Mouse (Mus musculus): ENCODE measurements around the gene Hist1h4b. TPM values are rescaled to one million over a fixed set of nuclear protein-coding genes. Genes with fewer than 3 reads are reported as not detected.

The Hist1h4b gene
- polyA plus RNA-seq, 1 experiment from 2014 or later = 2.5 TPM

DNA sequence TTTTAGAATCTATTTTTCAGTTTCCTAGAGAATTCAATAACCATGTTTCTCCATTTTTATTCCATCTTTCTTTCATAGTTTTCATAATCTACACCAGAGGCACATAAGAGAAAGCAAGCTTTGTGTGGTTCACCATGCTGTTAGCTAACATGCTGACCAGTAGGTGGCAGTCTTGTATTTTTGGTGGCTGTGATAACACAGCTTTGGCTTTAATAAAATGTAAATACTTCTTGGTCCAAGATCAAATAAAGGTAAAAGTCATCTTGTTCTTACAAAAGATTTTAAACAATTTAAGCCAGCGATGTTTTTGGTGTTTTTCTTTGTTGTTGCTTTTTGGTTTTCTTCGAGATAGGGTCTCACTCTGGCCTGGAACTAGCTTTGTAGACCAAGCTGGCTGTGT is 35.7 kb downstream of the Hist1h4b start:
- no peak overlapping the region for H3K4me2 ChIP-seq (replicated peaks; ENCODE audit: low read depth, low read length)
- ATAC-seq (ENCODE audit: insufficient number of reproducible peaks, insufficient read depth, low FRiP score, low read depth) = no peak
- H3K27me3 ChIP-seq (ENCODE audit: control insufficient read depth, insufficient read depth, low read length) = no peaks in the 10 kb centered on the region
- no peak overlapping the region for H3K4me3 ChIP-seq (ENCODE audit: low read depth, low read length)
- H3K9ac ChIP-seq (replicated peaks; ENCODE audit: low read depth, low read length) = no peak overlapping the region
- WGBS = 39% methylated on average over 2 of the region's 2 CpGs
- H3K4me1 ChIP-seq (ENCODE audit: control insufficient read depth, insufficient read depth, low read length) = no peaks in the 10 kb centered on the region
- no peaks in the 10 kb centered on the region for H3K9me3 ChIP-seq (ENCODE audit: control insufficient read depth, low read depth, low read length)
- no peaks in the 10 kb centered on the region for H3K36me3 ChIP-seq (ENCODE audit: control insufficient read depth, insufficient read depth, low read length)
- H3K27ac ChIP-seq (ENCODE audit: low read length) = no peak overlapping the region

GRCm38 (mm10) chr13:23799405-23799804 is 42.6 kb downstream of the Hist1h4b start:
- H3K27me3 ChIP-seq (ENCODE audit: control insufficient read depth, insufficient read depth, low read length) = no peaks in the 10 kb centered on the region
- no peaks in the 10 kb centered on the region for H3K36me3 ChIP-seq (ENCODE audit: control insufficient read depth, insufficient read depth, low read length)
- no peaks in the 10 kb centered on the region for H3K4me1 ChIP-seq (ENCODE audit: control insufficient read depth, insufficient read depth, low read length)
- H3K9me3 ChIP-seq (ENCODE audit: control insufficient read depth, low read depth, low read length) = no peaks in the 10 kb centered on the region
- no peak for ATAC-seq (ENCODE audit: insufficient number of reproducible peaks, insufficient read depth, low FRiP score, low read depth)
- H3K4me2 ChIP-seq (replicated peaks; ENCODE audit: low read depth, low read length) = no peak overlapping the region
- no peak overlapping the region for H3K27ac ChIP-seq (ENCODE audit: low read length)
- no peak overlapping the region for H3K4me3 ChIP-seq (ENCODE audit: low read depth, low read length)
- WGBS = 75% methylated on average over 5 of the region's 5 CpGs
- H3K9ac ChIP-seq (replicated peaks; ENCODE audit: low read depth, low read length) = no peak overlapping the region

- Histone ChIP-seq H3K9ac (replicated peaks; ENCODE audit: low read depth, low read length) (no peak overlapping the region), H3K4me3 (ENCODE audit: low read depth, low read length) (no peak overlapping the region), H3K27me3 (ENCODE audit: control insufficient read depth, insufficient read depth, low read length) (no peaks in the 10 kb centered on the region), H3K27ac (ENCODE audit: low read length) (no peak overlapping the region), H3K36me3 (ENCODE audit: control insufficient read depth, insufficient read depth, low read length) (no peaks in the 10 kb centered on the region), H3K9me3 (ENCODE audit: control insufficient read depth, low read depth, low read length) (no peaks in the 10 kb centered on the region), H3K4me2 (replicated peaks; ENCODE audit: low read depth, low read length) (no peak overlapping the region), H3K4me1 (ENCODE audit: control insufficient read depth, insufficient read depth, low read length) (no peaks in the 10 kb centered on the region)
- WGBS = 59% methylated on average over 2 of the region's 2 CpGs
- no peak for ATAC-seq (ENCODE audit: insufficient number of reproducible peaks, insufficient read depth, low FRiP score, low read depth)
Measured at GRCm38 (mm10) chr13:23804532-23804931, 47.7 kb downstream of the Hist1h4b start.

DNA sequence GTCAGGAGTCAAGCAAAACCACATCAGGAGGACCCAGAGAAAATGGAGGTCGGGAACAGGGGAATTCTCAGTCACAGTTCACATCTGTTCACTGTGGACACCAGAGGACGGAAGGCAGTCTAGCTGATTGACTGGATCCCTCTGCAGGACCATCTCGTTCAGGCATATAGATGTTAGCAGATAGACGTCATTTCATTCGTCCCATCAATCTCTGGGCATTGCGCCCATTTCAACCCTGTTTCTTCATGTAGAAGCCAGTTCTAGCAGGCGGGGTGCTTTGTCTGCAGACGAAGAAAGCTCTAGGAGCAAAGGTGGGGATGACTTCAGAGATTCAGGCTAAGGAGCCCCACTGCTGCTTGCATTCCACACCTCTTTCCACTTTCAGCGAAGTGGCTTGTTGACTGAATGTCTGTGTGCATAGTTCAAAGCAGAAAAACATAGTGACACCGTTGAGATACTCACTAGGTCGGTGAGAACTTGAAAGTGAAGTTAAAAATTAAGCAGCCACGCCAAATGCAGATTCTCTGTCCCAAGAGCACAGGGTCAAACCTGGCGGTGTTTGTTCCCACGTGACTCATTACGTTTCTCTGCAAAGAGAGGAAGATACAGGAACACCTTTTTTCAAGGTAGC is 49.7 kb downstream of the Hist1h4b start, which contains the start of gene Slc17a2:
Slc17a2 (plus strand) TSS at position 572 of the 631 bp plus-strand sequence.
- Histone ChIP-seq H3K27me3 (ENCODE audit: control insufficient read depth, insufficient read depth, low read length) (no peaks in the 10 kb centered on the region), H3K4me3 (ENCODE audit: low read depth, low read length) (no peak within 1 kb of the TSS), H3K4me1 (ENCODE audit: control insufficient read depth, insufficient read depth, low read length) (no peaks in the 10 kb centered on the region), H3K9ac (replicated peaks; ENCODE audit: low read depth, low read length) (no peak within 1 kb of the TSS), H3K4me2 (replicated peaks; ENCODE audit: low read depth, low read length) (no peak within 1 kb of the TSS), H3K27ac (ENCODE audit: low read length) (no peak within 1 kb of the TSS), H3K36me3 (ENCODE audit: control insufficient read depth, insufficient read depth, low read length) (no peaks in the 10 kb centered on the region), H3K9me3 (ENCODE audit: control insufficient read depth, low read depth, low read length) (no peaks in the 10 kb centered on the region)
- 66% methylated on average over 15 of the region's 15 CpGs for WGBS
- ATAC-seq (ENCODE audit: insufficient number of reproducible peaks, insufficient read depth, low FRiP score, low read depth) = no peak

Small RNA genes lying within 50 kb of the gene (microRNA-seq; reads per million reads assigned to microRNA genes)
- gene Gm44314 (not detected), gene Gm44484 (not detected)

Other genes with a start within 250 kb of the Hist1h4b start
- gene Hist1h4h, start 226.0 kb upstream of the Hist1h4b start, polyA plus RNA-seq (2014; fragmentation: Nextera tagmentation; extraction: Ambion mirVana) = 4.8 and 6.7 TPM in 2 replicates
- 7.8 and 14.1 TPM in 2 replicates for gene Hist1h2af, start 223.1 kb upstream of the Hist1h4b start, polyA plus RNA-seq (2014; fragmentation: Nextera tagmentation; extraction: Ambion mirVana)
- gene Hist1h3g, start 221.6 kb upstream of the Hist1h4b start, polyA plus RNA-seq (2014; fragmentation: Nextera tagmentation; extraction: Ambion mirVana) = 5.5 and 7.8 TPM in 2 replicates
- gene Hist1h2bh, start 213.6 kb upstream of the Hist1h4b start, polyA plus RNA-seq (2014; fragmentation: Nextera tagmentation; extraction: Ambion mirVana) = 1.1 and 1.2 TPM in 2 replicates
- 0.94 and 1.3 TPM in 2 replicates for gene Hist1h3f, start 213.0 kb upstream of the Hist1h4b start, polyA plus RNA-seq (2014; fragmentation: Nextera tagmentation; extraction: Ambion mirVana)
- gene Hist1h4f, start 205.4 kb upstream of the Hist1h4b start, polyA plus RNA-seq (2014; fragmentation: Nextera tagmentation; extraction: Ambion mirVana) = 1.8 and 2.4 TPM in 2 replicates
- 1.0 and 1.1 TPM in 2 replicates for gene Hist1h1d, start 203.8 kb upstream of the Hist1h4b start, polyA plus RNA-seq (2014; fragmentation: Nextera tagmentation; extraction: Ambion mirVana)
- gene Hist1h3e, start 194.6 kb upstream of the Hist1h4b start, polyA plus RNA-seq (2014; fragmentation: Nextera tagmentation; extraction: Ambion mirVana) = 10.2 and 10.3 TPM in 2 replicates
- gene Hist1h2ae, start 185.8 kb upstream of the Hist1h4b start, polyA plus RNA-seq (2014; fragmentation: Nextera tagmentation; extraction: Ambion mirVana) = 92.6 and 109 TPM in 2 replicates
- 11.0 and 12.6 TPM in 2 replicates for gene Hist1h2bg, start 185.6 kb upstream of the Hist1h4b start, polyA plus RNA-seq (2014; fragmentation: Nextera tagmentation; extraction: Ambion mirVana)
- gene Hist1h2bf, start 182.8 kb upstream of the Hist1h4b start, polyA plus RNA-seq (2014; fragmentation: Nextera tagmentation; extraction: Ambion mirVana) = 7.1 and 7.3 TPM in 2 replicates
- gene Hist1h2ad, start 182.6 kb upstream of the Hist1h4b start, polyA plus RNA-seq (2014; fragmentation: Nextera tagmentation; extraction: Ambion mirVana) = 4.1 and 6.2 TPM in 2 replicates
- gene Hist1h3d, start 181.2 kb upstream of the Hist1h4b start, polyA plus RNA-seq (2014; fragmentation: Nextera tagmentation; extraction: Ambion mirVana) = 11.2 and 16.2 TPM in 2 replicates
- gene Hist1h4d, start 175.4 kb upstream of the Hist1h4b start, polyA plus RNA-seq (2014; fragmentation: Nextera tagmentation; extraction: Ambion mirVana) = 99.6 and 119 TPM in 2 replicates
- 2.7 and 2.8 TPM in 2 replicates for gene Hist1h2be, start 135.9 kb upstream of the Hist1h4b start, polyA plus RNA-seq (2014; fragmentation: Nextera tagmentation; extraction: Ambion mirVana)
- 17.5 and 18.7 TPM in 2 replicates for gene Hist1h1e, start 134.5 kb upstream of the Hist1h4b start, polyA plus RNA-seq (2014; fragmentation: Nextera tagmentation; extraction: Ambion mirVana)
- 2.4 and 3.2 TPM in 2 replicates for gene Hist1h2ac, start 73.1 kb upstream of the Hist1h4b start, polyA plus RNA-seq (2014; fragmentation: Nextera tagmentation; extraction: Ambion mirVana)
- 58.8 and 65.1 TPM in 2 replicates for gene Hist1h2bc, start 72.8 kb upstream of the Hist1h4b start, polyA plus RNA-seq (2014; fragmentation: Nextera tagmentation; extraction: Ambion mirVana)
- not detected in 2 replicates for gene Hist1h1t, start 61.2 kb upstream of the Hist1h4b start, polyA plus RNA-seq (2014; fragmentation: Nextera tagmentation; extraction: Ambion mirVana)
- 7.2 and 9.6 TPM in 2 replicates for gene Hist1h4c, start 58.6 kb upstream of the Hist1h4b start, polyA plus RNA-seq (2014; fragmentation: Nextera tagmentation; extraction: Ambion mirVana)
- 6.1 and 6.8 TPM in 2 replicates for gene Hfe, start 46.2 kb upstream of the Hist1h4b start, polyA plus RNA-seq (2014; fragmentation: Nextera tagmentation; extraction: Ambion mirVana)
- 38.5 and 39.4 TPM in 2 replicates for gene Hist1h1c, start 18.2 kb upstream of the Hist1h4b start, polyA plus RNA-seq (2014; fragmentation: Nextera tagmentation; extraction: Ambion mirVana)
- 6.1 and 8.4 TPM in 2 replicates for gene Hist1h3c, start 11.4 kb upstream of the Hist1h4b start, polyA plus RNA-seq (2014; fragmentation: Nextera tagmentation; extraction: Ambion mirVana)
- gene Hist1h2bb, start 10.3 kb upstream of the Hist1h4b start, polyA plus RNA-seq (2014; fragmentation: Nextera tagmentation; extraction: Ambion mirVana) = 2.0 and 2.1 TPM in 2 replicates
- 38.8 and 50.2 TPM in 2 replicates for gene Hist1h2ab, start 5.9 kb upstream of the Hist1h4b start, polyA plus RNA-seq (2014; fragmentation: Nextera tagmentation; extraction: Ambion mirVana)
- 11.1 and 11.8 TPM in 2 replicates for gene Hist1h3b, start 4.7 kb upstream of the Hist1h4b start, polyA plus RNA-seq (2014; fragmentation: Nextera tagmentation; extraction: Ambion mirVana)
- not detected in 2 replicates for gene Hist1h4a, start 4.2 kb downstream of the Hist1h4b start, polyA plus RNA-seq (2014; fragmentation: Nextera tagmentation; extraction: Ambion mirVana)
- gene Hist1h3a, start 5.4 kb downstream of the Hist1h4b start, polyA plus RNA-seq (2014; fragmentation: Nextera tagmentation; extraction: Ambion mirVana) = 6.1 and 6.5 TPM in 2 replicates
- 2.4 and 3.6 TPM in 2 replicates for gene Hist1h1a, start 6.7 kb downstream of the Hist1h4b start, polyA plus RNA-seq (2014; fragmentation: Nextera tagmentation; extraction: Ambion mirVana)
- gene Trim38, start 12.9 kb downstream of the Hist1h4b start, polyA plus RNA-seq (2014; fragmentation: Nextera tagmentation; extraction: Ambion mirVana) = not detected in 2 replicates
- gene Slc17a2, start 50.0 kb downstream of the Hist1h4b start, polyA plus RNA-seq (2014; fragmentation: Nextera tagmentation; extraction: Ambion mirVana) = 0.13 and 0.17 TPM in 2 replicates
- not detected in 2 replicates for gene Slc17a3, start 82.4 kb downstream of the Hist1h4b start, polyA plus RNA-seq (2014; fragmentation: Nextera tagmentation; extraction: Ambion mirVana)
- gene Slc17a1, start 110.7 kb downstream of the Hist1h4b start, polyA plus RNA-seq (2014; fragmentation: Nextera tagmentation; extraction: Ambion mirVana) = not detected in 2 replicates
- 0.53 and 0.85 TPM in 2 replicates for gene Slc17a4, start 158.0 kb downstream of the Hist1h4b start, polyA plus RNA-seq (2014; fragmentation: Nextera tagmentation; extraction: Ambion mirVana)
- not detected in 2 replicates for gene Hist1h2ba, start 177.1 kb downstream of the Hist1h4b start, polyA plus RNA-seq (2014; fragmentation: Nextera tagmentation; extraction: Ambion mirVana)
- gene Hist1h2aa, start 177.4 kb downstream of the Hist1h4b start, polyA plus RNA-seq (2014; fragmentation: Nextera tagmentation; extraction: Ambion mirVana) = not detected in 2 replicates
- gene Scgn, start 234.2 kb downstream of the Hist1h4b start, polyA plus RNA-seq (2014; fragmentation: Nextera tagmentation; extraction: Ambion mirVana) = 0.98 and 1.7 TPM in 2 replicates